Mouse (Mus musculus): ENCODE data around the gene Rsrp1. TPM values are rescaled to one million over a fixed set of nuclear protein-coding genes. Genes with fewer than 3 reads are reported as not detected.

The Rsrp1 gene
- polyA plus RNA-seq, 1 experiment: 975 TPM

DNA sequence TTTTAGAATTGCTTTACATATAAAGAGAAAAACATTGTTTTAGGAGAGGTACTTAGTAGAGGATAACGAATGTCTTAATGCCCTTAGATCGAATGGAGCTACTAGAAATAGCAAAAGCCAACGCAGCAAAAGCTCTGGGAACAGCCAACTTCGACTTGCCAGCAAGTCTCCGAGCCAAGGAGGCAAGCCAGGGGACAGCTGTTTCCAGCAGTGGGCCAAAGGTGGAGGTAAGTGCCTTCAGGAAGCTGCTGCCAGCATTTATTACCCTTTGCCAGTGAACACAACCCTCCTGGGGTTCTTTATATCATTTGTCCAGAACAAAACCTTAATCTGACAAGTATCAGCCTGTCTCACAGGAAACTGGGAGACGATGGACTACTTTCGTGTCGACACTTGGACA, 1.8 kb downstream of the Rsrp1 start:
- TF ChIP-seq CTCF (IDR thresholded peaks at IDR 0.05; ENCODE audit: control insufficient read depth, insufficient read depth, low read length) (no peak), POLR2A (IDR thresholded peaks at IDR 0.05; ENCODE audit: borderline replicate concordance, control insufficient read depth, low read depth, low read length) (no peak)
- Histone ChIP-seq H3K4me3 (replicated peaks; ENCODE audit: control insufficient read depth, low read depth, low read length) (peak overlapping the region; percentile 68), H3K4me1 (ENCODE audit: control insufficient read depth, insufficient read depth, low read length) (peaks cover 5% of the 10 kb centered on the region), H3K27ac (ENCODE audit: control insufficient read depth, insufficient read depth, low read depth, low read length, poor library complexity) (no peak overlapping the region)
- WGBS: 12% methylated on average over 8 of the region's 8 CpGs

GRCm38 (mm10) chr4:134927815-134928463, 4.5 kb downstream of the Rsrp1 start:
- H3K4me3 ChIP-seq (replicated peaks; ENCODE audit: control insufficient read depth, low read depth, low read length): no peak overlapping the region
- 57% methylated on average over 5 of the region's 5 CpGs for WGBS
- no peak overlapping the region for H3K27ac ChIP-seq (ENCODE audit: control insufficient read depth, insufficient read depth, low read depth, low read length, poor library complexity)
- H3K4me1 ChIP-seq (ENCODE audit: control insufficient read depth, insufficient read depth, low read length): peaks cover 3% of the 10 kb centered on the region; the same call in 1 of the 2 replicates
- TF ChIP-seq CTCF (IDR thresholded peaks at IDR 0.05; ENCODE audit: control insufficient read depth, insufficient read depth, low read length) (no peak), POLR2A (IDR thresholded peaks at IDR 0.05; ENCODE audit: borderline replicate concordance, control insufficient read depth, low read depth, low read length) (no peak)

DNA sequence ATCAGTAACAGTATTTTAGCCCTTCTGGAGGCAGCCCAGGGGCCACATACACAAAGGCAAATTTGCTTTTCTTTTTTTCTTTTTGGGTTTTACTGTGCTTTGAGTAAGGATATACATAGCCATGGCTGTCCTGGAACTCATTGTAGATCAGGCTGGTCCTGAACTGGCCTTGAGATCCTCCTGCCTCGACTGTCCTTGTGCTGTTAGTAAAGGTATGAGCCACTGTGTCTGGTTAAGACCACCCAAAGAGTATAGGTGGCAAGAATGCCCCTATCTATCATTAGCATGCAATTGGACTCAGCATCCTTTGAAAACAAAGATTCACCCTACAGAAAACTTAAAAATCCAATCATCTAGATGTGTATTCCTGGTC, 5.1 kb downstream of the Rsrp1 start:
- Histone ChIP-seq H3K4me3 (replicated peaks; ENCODE audit: control insufficient read depth, low read depth, low read length) (no peak overlapping the region), H3K4me1 (ENCODE audit: control insufficient read depth, insufficient read depth, low read length) (peaks cover 3% of the 10 kb centered on the region; the same call in 1 of the 2 replicates), H3K27ac (ENCODE audit: control insufficient read depth, insufficient read depth, low read depth, low read length, poor library complexity) (no peak overlapping the region)
- WGBS: 71% methylated on average over 1 of the region's 1 CpGs
- TF ChIP-seq POLR2A (IDR thresholded peaks at IDR 0.05; ENCODE audit: borderline replicate concordance, control insufficient read depth, low read depth, low read length) (no peak), CTCF (IDR thresholded peaks at IDR 0.05; ENCODE audit: control insufficient read depth, insufficient read depth, low read length) (no peak)

GRCm38 (mm10) chr4:134929536-134929935, 6.1 kb downstream of the Rsrp1 start:
- TF ChIP-seq CTCF (IDR thresholded peaks at IDR 0.05; ENCODE audit: control insufficient read depth, insufficient read depth, low read length) (no peak), POLR2A (IDR thresholded peaks at IDR 0.05; ENCODE audit: borderline replicate concordance, control insufficient read depth, low read depth, low read length) (no peak)
- Histone ChIP-seq H3K4me3 (replicated peaks; ENCODE audit: control insufficient read depth, low read depth, low read length) (no peak overlapping the region), H3K27ac (ENCODE audit: control insufficient read depth, insufficient read depth, low read depth, low read length, poor library complexity) (peak overlapping the region; percentile 36; the same call in 1 of the 2 replicates), H3K4me1 (ENCODE audit: control insufficient read depth, insufficient read depth, low read length) (peaks cover 3% of the 10 kb centered on the region; the same call in 1 of the 2 replicates)
- 6% methylated on average over 4 of the region's 4 CpGs for WGBS

DNA sequence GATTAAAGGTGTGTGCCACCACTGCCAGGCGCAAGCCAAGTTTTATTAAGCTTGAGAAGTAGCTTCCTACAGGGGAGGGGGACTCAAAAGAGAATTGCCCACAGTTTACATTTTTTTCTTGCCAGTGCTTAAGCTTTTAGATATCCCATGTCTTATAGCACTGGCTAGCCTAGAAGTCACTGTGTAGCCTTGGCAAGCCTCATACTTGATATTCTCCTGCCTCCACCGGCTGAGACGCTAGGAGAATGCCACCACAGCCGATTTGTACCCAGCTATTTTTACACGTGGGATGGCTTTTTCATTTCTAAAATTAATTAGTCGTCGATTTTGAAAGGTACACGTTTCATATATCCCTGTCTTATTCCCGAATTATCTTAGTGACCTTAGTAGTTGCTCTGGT, 6.8 kb downstream of the Rsrp1 start:
- TF ChIP-seq CTCF (IDR thresholded peaks at IDR 0.05; ENCODE audit: control insufficient read depth, insufficient read depth, low read length) (no peak), POLR2A (IDR thresholded peaks at IDR 0.05; ENCODE audit: borderline replicate concordance, control insufficient read depth, low read depth, low read length) (no peak)
- peak overlapping the region; percentile 57; the same call in 1 of the 2 replicates for H3K27ac ChIP-seq (ENCODE audit: control insufficient read depth, insufficient read depth, low read depth, low read length, poor library complexity)
- H3K4me3 ChIP-seq (replicated peaks; ENCODE audit: control insufficient read depth, low read depth, low read length): peak overlapping the region; percentile 57
- 20% methylated on average over 9 of the region's 9 CpGs for WGBS
- peaks cover 3% of the 10 kb centered on the region; the same call in 1 of the 2 replicates for H3K4me1 ChIP-seq (ENCODE audit: control insufficient read depth, insufficient read depth, low read length)

GRCm38 (mm10) chr4:134930684-134931481, 7.5 kb downstream of the Rsrp1 start, which contains the start of gene Syf2:
TSS of gene Syf2 (plus strand) at chr4:134930898.
- Histone ChIP-seq H3K27ac (ENCODE audit: control insufficient read depth, insufficient read depth, low read depth, low read length, poor library complexity) (peak within 1 kb of the TSS; percentile 96), H3K4me3 (replicated peaks; ENCODE audit: control insufficient read depth, low read depth, low read length) (peak within 1 kb of the TSS; percentile 99), H3K4me1 (ENCODE audit: control insufficient read depth, insufficient read depth, low read length) (peaks cover 1% of the 10 kb centered on the region; the same call in 1 of the 2 replicates)
- peak; percentile 66; the same call in 1 of the 2 replicates for TF ChIP-seq POLR2A (IDR thresholded peaks at IDR 0.05; ENCODE audit: borderline replicate concordance, control insufficient read depth, low read depth, low read length)
- no peak for TF ChIP-seq CTCF (IDR thresholded peaks at IDR 0.05; ENCODE audit: control insufficient read depth, insufficient read depth, low read length)
- WGBS: under 1% methylated on average over 68 of the region's 68 CpGs

- H3K4me1 ChIP-seq (ENCODE audit: control insufficient read depth, insufficient read depth, low read length): no peaks in the 10 kb centered on the region
- no peak overlapping the region for H3K27ac ChIP-seq (ENCODE audit: control insufficient read depth, insufficient read depth, low read depth, low read length, poor library complexity)
- WGBS: 81% methylated on average over 17 of the region's 17 CpGs
- TF ChIP-seq CTCF (IDR thresholded peaks at IDR 0.05; ENCODE audit: control insufficient read depth, insufficient read depth, low read length) (no peak), POLR2A (IDR thresholded peaks at IDR 0.05; ENCODE audit: borderline replicate concordance, control insufficient read depth, low read depth, low read length) (no peak)
- H3K4me3 ChIP-seq (replicated peaks; ENCODE audit: control insufficient read depth, low read depth, low read length): no peak overlapping the region
Measured at GRCm38 (mm10) chr4:134937240-134938176, 14.1 kb downstream of the Rsrp1 start.
